Mouse (Mus musculus) intestine, postnatal 0 days (tissue): ENCODE data around the gene Grn. TPM values are rescaled to one million over a fixed set of nuclear protein-coding genes. Genes with fewer than 3 reads are reported as not detected.
A peak's percentile ranks its signal among the peaks of the same experiment; 100 is the strongest.

Experiments
- ATAC-seq: fragments of 200-750 bp; cut with Nextera tagmentation; 2 replicates; pipeline ENCODE4 v1.8.0; 2017; ENCODE audit warnings: mild to moderate bottlenecking, moderate TSS enrichment, moderate library complexity
- H3K27ac ChIP-seq: fragments of 300-500 bp; sonication (generic); 2 replicates; pipeline ENCODE4 v1.5.1; 2014; ENCODE audit warnings: mild to moderate bottlenecking, low read depth, low read length, moderate library complexity
- H3K27me3 ChIP-seq: fragments of 300-500 bp; sonication (generic); replicated peaks from 2 replicates; pipeline ENCODE4 v1.6.1; 2014; ENCODE audit warnings: low read length, mixed read lengths; ENCODE audit not compliant: control insufficient read depth, insufficient read depth
- H3K36me3 ChIP-seq: fragments of 300-500 bp; sonication (generic); 2 replicates; pipeline ENCODE4 v1.6.1; 2014; ENCODE audit warnings: mild to moderate bottlenecking, moderate library complexity; ENCODE audit not compliant: control insufficient read depth, insufficient read depth
- H3K4me1 ChIP-seq: fragments of 300-500 bp; sonication (generic); replicated peaks from 2 replicates; pipeline ENCODE4 v1.6.1; 2014; ENCODE audit warnings: antibody characterized with exemption, low read length, mixed read lengths; ENCODE audit not compliant: control insufficient read depth, insufficient read depth
- H3K4me2 ChIP-seq: fragments of 300-500 bp; sonication (generic); replicated peaks from 2 replicates; pipeline ENCODE4 v1.6.1; 2014; ENCODE audit warnings: low read depth, mild to moderate bottlenecking, moderate library complexity
- H3K4me3 ChIP-seq: fragments of 300-500 bp; sonication (generic); 2 replicates; pipeline ENCODE4 v1.5.1; 2014; ENCODE audit warnings: low read depth, low read length
- H3K9ac ChIP-seq: fragments of 300-500 bp; sonication (generic); 2 replicates; pipeline ENCODE4 v1.6.1; 2014; ENCODE audit warnings: mild to moderate bottlenecking, low read depth, low read length
- H3K9me3 ChIP-seq: fragments of 300-500 bp; sonication (generic); 2 replicates; pipeline ENCODE4 v1.6.1; 2016; ENCODE audit warnings: mixed run types; ENCODE audit not compliant: control insufficient read depth
- CTCF ChIP-seq: sonication (generic); IDR thresholded peaks from 2 replicates; pipeline ENCODE4 v1.5.1; 2016; ENCODE audit warnings: low read depth, mild to moderate bottlenecking, control low read depth, antibody characterized with exemption, moderate library complexity
- WGBS: fragments of 180-500 bp; shearing (Covaris S2); extraction: QIAGEN DNeasy Blood & Tissue Kit; methylation state at CpG from one replicate; pipeline ENCODE4 v1.1.7; 2014; 5-methylcytosine and 5-hydroxymethylcytosine counted together
- polyA plus RNA-seq: library from polyadenylated mRNA; unstranded; fragments of >200 nt; fragmentation: Nextera tagmentation; extraction: Ambion mirVana; gene quantifications from 2 replicates; pipeline ENCODE4 v1.2.1, GENCODE M21; 2015

Gene Grn
- polyA plus RNA-seq, 1 experiment from 2014 or later, result 339 TPM

GRCm38 (mm10) chr11:102428981-102429540 lies 1.1 kb upstream of the Grn start:
- WGBS, result 53% methylated on average over 8 of the region's 8 CpGs
- ATAC-seq, result no peak
- H3K9me3 ChIP-seq, result no peaks in the 10 kb centered on the region
- no peaks in the 10 kb centered on the region for H3K27me3 ChIP-seq
- H3K4me2 ChIP-seq, result peak overlapping the region; percentile 87
- no peaks in the 10 kb centered on the region for H3K4me1 ChIP-seq
- TF ChIP-seq CTCF, result no peak
- H3K4me3 ChIP-seq, result peak overlapping the region; percentile 74; the same call in 1 of the 2 replicates
- H3K27ac ChIP-seq, result no peak overlapping the region
- peaks cover 15% of the 10 kb centered on the region; the same call in 1 of the 2 replicates for H3K36me3 ChIP-seq
- no peak overlapping the region for H3K9ac ChIP-seq

- peaks cover 19% of the 10 kb centered on the region; the same call in 1 of the 2 replicates for H3K36me3 ChIP-seq
- no peaks in the 10 kb centered on the region for H3K4me1 ChIP-seq
- no peaks in the 10 kb centered on the region for H3K9me3 ChIP-seq
- H3K4me3 ChIP-seq, result peak overlapping the region; percentile 74
- no peak for ATAC-seq
- H3K27me3 ChIP-seq, result no peaks in the 10 kb centered on the region
- H3K27ac ChIP-seq, result peak overlapping the region; percentile 84; the same call in 1 of the 2 replicates
- WGBS, result 29% methylated on average over 3 of the region's 3 CpGs
- no peak for TF ChIP-seq CTCF
- peak overlapping the region; percentile 70; the same call in 1 of the 2 replicates for H3K9ac ChIP-seq
- peak overlapping the region; percentile 87 for H3K4me2 ChIP-seq
These were observed 564 bp upstream of the Grn start for GRCm38 (mm10) chr11:102429551-102429950.

- no peaks in the 10 kb centered on the region for H3K4me1 ChIP-seq
- peak overlapping the region; percentile 74 for H3K4me3 ChIP-seq
- 0% methylated on average over 7 of the region's 7 CpGs for WGBS
- no peaks in the 10 kb centered on the region for H3K9me3 ChIP-seq
- H3K9ac ChIP-seq, result peak overlapping the region; percentile 70
- H3K4me2 ChIP-seq, result peak overlapping the region; percentile 87
- peak; percentile 87 for TF ChIP-seq CTCF
- peaks cover 34% of the 10 kb centered on the region for H3K36me3 ChIP-seq
- H3K27me3 ChIP-seq, result no peaks in the 10 kb centered on the region
- H3K27ac ChIP-seq, result peak overlapping the region; percentile 84
- ATAC-seq, result peak; percentile 23; the same call in 1 of the 2 replicates
These were observed 1.0 kb downstream of the Grn start for GRCm38 (mm10) chr11:102431018-102431645.

GRCm38 (mm10) chr11:102431728-102432114 lies 1.6 kb downstream of the Grn start:
- Histone ChIP-seq H3K36me3 (peaks cover 39% of the 10 kb centered on the region), H3K9me3 (no peaks in the 10 kb centered on the region), H3K27me3 (no peaks in the 10 kb centered on the region), H3K27ac (no peak overlapping the region), H3K9ac (no peak overlapping the region), H3K4me2 (peak overlapping the region; percentile 87), H3K4me1 (no peaks in the 10 kb centered on the region), H3K4me3 (0 out of 2 replicates have a peak overlapping the region, but pooled peaks have one; percentile 1)
- 65% methylated on average over 3 of the region's 3 CpGs for WGBS
- no peak for TF ChIP-seq CTCF
- ATAC-seq, result no peak

- H3K4me1 ChIP-seq, result no peaks in the 10 kb centered on the region
- WGBS, result 62% methylated on average over 16 of the region's 16 CpGs
- H3K9ac ChIP-seq, result no peak overlapping the region
- H3K9me3 ChIP-seq, result no peaks in the 10 kb centered on the region
- ATAC-seq, result no peak
- no peaks in the 10 kb centered on the region for H3K27me3 ChIP-seq
- H3K27ac ChIP-seq, result no peak overlapping the region
- TF ChIP-seq CTCF, result no peak
- H3K36me3 ChIP-seq, result peaks cover 39% of the 10 kb centered on the region
- peak overlapping the region; percentile 87 for H3K4me2 ChIP-seq
- H3K4me3 ChIP-seq, result peak overlapping the region; percentile 1; the same call in 1 of the 2 replicates
These were observed 2.2 kb downstream of the Grn start for GRCm38 (mm10) chr11:102432115-102432843.

GRCm38 (mm10) chr11:102432896-102433295 lies 2.8 kb downstream of the Grn start:
- H3K4me1 ChIP-seq, result peaks cover under 1% of the 10 kb centered on the region; the same call in 1 of the 2 replicates
- no peaks in the 10 kb centered on the region for H3K27me3 ChIP-seq
- H3K27ac ChIP-seq, result no peak overlapping the region
- TF ChIP-seq CTCF, result no peak
- 92% methylated on average over 6 of the region's 6 CpGs for WGBS
- no peaks in the 10 kb centered on the region for H3K9me3 ChIP-seq
- no peak overlapping the region for H3K4me3 ChIP-seq
- ATAC-seq, result no peak
- H3K9ac ChIP-seq, result no peak overlapping the region
- peaks cover 39% of the 10 kb centered on the region for H3K36me3 ChIP-seq
- H3K4me2 ChIP-seq, result peak overlapping the region; percentile 87
